Mouse (Mus musculus) T-cell, adult 2 months (primary cell): Measurements from ENCODE around the gene Gm11595.
"Not testable (repeated sequence)": the region's sequence is repeated elsewhere in the genome, so short reads cannot be mapped to it uniquely, and the experiment has no call there.

Source experiments
- DNase-seq: peaks from one replicate; pipeline ENCODE4 v3.0.0; 2022; ENCODE audit warnings: low spot score

The Gm11595 gene

GRCm38 (mm10) chr11:99772813-99773212 lies at the start of gene Gm11595:
TSS of gene Gm11595 (minus strand) at chr11:99772913.
- DNase-seq: not testable (repeated sequence)

- not testable (repeated sequence) for DNase-seq
Measured at GRCm38 (mm10) chr11:99815566-99815965, 42.9 kb upstream of the Gm11595 start, which contains the start of gene Gm11564. TSS of gene Gm11564 (minus strand) at chr11:99815666.

GRCm38 (mm10) chr11:99809792-99810191 lies 37.1 kb upstream of the Gm11595 start, which contains the start of gene Krtap4-13:
TSS of gene Krtap4-13 (minus strand) at chr11:99809892.
- not testable (repeated sequence) for DNase-seq

- DNase-seq: not testable (repeated sequence)
Measured at GRCm38 (mm10) chr11:99804346-99804745, 31.6 kb upstream of the Gm11595 start, which contains the start of gene Gm11554. TSS of gene Gm11554 (minus strand) at chr11:99804446.

- DNase-seq: not testable (repeated sequence)
Measured at GRCm38 (mm10) chr11:99798832-99799231, 26.1 kb upstream of the Gm11595 start, which contains the start of gene Gm11569. TSS of gene Gm11569 (minus strand) at chr11:99798932.

- no peak for DNase-seq
Measured at GRCm38 (mm10) chr11:99793367-99793766, 20.7 kb upstream of the Gm11595 start, which contains the start of gene Gm11596. TSS of gene Gm11596 (minus strand) at chr11:99793467.

- DNase-seq: not testable (repeated sequence)
Measured at GRCm38 (mm10) chr11:99784900-99785299, 12.2 kb upstream of the Gm11595 start, which contains the start of gene Krtap4-9. TSS of gene Krtap4-9 (plus strand) at chr11:99785200.

- no peak for DNase-seq
Measured at GRCm38 (mm10) chr11:99780604-99781003, 7.9 kb upstream of the Gm11595 start, which contains the start of gene Krtap4-8. TSS of gene Krtap4-8 (minus strand) at chr11:99780704.

- no peak for DNase-seq
Measured at GRCm38 (mm10) chr11:99778401-99778800, 5.7 kb upstream of the Gm11595 start.

GRCm38 (mm10) chr11:99768410-99768809 lies 4.3 kb downstream of the Gm11595 start:
- no peak for DNase-seq

- no peak for DNase-seq
Measured at GRCm38 (mm10) chr11:99758877-99759276, 13.8 kb downstream of the Gm11595 start.

GRCm38 (mm10) chr11:99743985-99744384 lies 28.7 kb downstream of the Gm11595 start:
- DNase-seq: no peak

- no peak for DNase-seq
Measured at GRCm38 (mm10) chr11:99734190-99734589, 38.5 kb downstream of the Gm11595 start, which contains the start of gene Gm14180. TSS of gene Gm14180 (minus strand) at chr11:99734290.

GRCm38 (mm10) chr11:99724061-99724460 lies 48.7 kb downstream of the Gm11595 start:
- no peak for DNase-seq
